Mouse (Mus musculus) midbrain, embryonic 15.5 days (tissue): ENCODE results near the gene 9130023H24Rik. TPM values are rescaled to one million over a fixed set of nuclear protein-coding genes. Genes with fewer than 3 reads are reported as not detected.

Source experiments
- ATAC-seq: fragments of 200-750 bp; cut with Nextera tagmentation; replicated peaks from 2 replicates; pipeline ENCODE4 v1.8.0; 2017; ENCODE audit warnings: moderate TSS enrichment
- H3K27ac ChIP-seq: fragments of 300-500 bp; sonication (generic); 2 replicates; pipeline ENCODE4 v1.5.1; 2015; ENCODE audit warnings: mild to moderate bottlenecking, inconsistent platforms
- H3K27me3 ChIP-seq: fragments of 300-500 bp; sonication (generic); replicated peaks from 2 replicates; pipeline ENCODE4 v1.6.1; 2015; ENCODE audit warnings: inconsistent platforms
- H3K36me3 ChIP-seq: fragments of 300-500 bp; sonication (generic); replicated peaks from 2 replicates; pipeline ENCODE4 v1.6.1; 2015; ENCODE audit warnings: inconsistent platforms
- H3K4me1 ChIP-seq: fragments of 300-500 bp; sonication (generic); 2 replicates; pipeline ENCODE4 v1.6.1; 2015; ENCODE audit warnings: inconsistent platforms
- H3K4me2 ChIP-seq: fragments of 300-500 bp; sonication (generic); 2 replicates; pipeline ENCODE4 v1.6.1; 2015; ENCODE audit warnings: inconsistent platforms, mild to moderate bottlenecking, moderate library complexity
- H3K4me3 ChIP-seq: fragments of 300-500 bp; sonication (generic); 2 replicates; pipeline ENCODE4 v1.5.1; 2015; ENCODE audit warnings: mild to moderate bottlenecking, inconsistent platforms
- H3K9ac ChIP-seq: fragments of 300-500 bp; sonication (generic); 2 replicates; pipeline ENCODE4 v1.6.1; 2015; ENCODE audit warnings: mild to moderate bottlenecking, inconsistent platforms
- H3K9me3 ChIP-seq: fragments of 300-500 bp; sonication (generic); 2 replicates; pipeline ENCODE4 v1.6.1; 2016; ENCODE audit warnings: inconsistent platforms
- WGBS: fragments of 180-500 bp; shearing (Covaris S2); methylation state at CpG from one replicate; pipeline ENCODE4 v1.1.7; 2015; ENCODE audit warnings: mixed read lengths; 5-methylcytosine and 5-hydroxymethylcytosine counted together
- polyA plus RNA-seq: library from polyadenylated mRNA; unstranded; fragments of >200 nt; fragmentation: Nextera tagmentation; extraction: Ambion mirVana; gene quantifications from 2 replicates; pipeline ENCODE4 v1.2.1, GENCODE M21; 2015

The 9130023H24Rik gene
- polyA plus RNA-seq, 1 experiment from 2014 or later = 8.5 TPM

DNA sequence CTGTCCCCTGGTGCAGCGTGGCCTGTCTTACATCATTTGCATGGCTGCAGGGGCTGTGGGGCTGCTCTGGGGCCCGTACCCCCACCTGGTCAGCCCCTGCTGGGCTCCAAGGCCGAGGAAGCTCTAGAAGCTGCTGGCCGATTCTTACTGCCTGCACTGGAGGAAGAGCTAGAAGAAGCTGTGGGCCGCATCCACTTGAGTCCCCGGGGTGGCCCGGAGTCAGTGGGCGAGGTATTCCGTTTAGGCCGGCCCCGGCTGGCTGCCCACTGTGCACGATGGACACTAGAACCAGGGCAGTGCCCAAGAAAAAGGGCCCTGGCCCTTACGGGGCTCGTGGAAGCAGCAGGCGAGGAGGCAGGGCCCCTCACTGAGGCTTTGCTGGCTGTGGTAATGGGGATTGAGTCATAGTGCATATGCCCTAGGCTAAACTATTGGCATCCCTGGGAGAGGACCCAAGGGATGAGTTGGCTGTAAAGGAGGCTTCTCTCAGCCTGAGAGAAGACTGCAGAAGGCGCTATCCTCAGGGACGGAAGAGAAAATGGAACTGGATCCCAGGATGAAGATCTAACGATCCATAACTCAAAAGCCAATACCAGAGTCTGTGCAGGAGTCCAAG is 6.7 kb upstream of the 9130023H24Rik start:
- Histone ChIP-seq H3K4me3 (no peak overlapping the region), H3K9ac (no peak overlapping the region)
- ATAC-seq = no peak

DNA sequence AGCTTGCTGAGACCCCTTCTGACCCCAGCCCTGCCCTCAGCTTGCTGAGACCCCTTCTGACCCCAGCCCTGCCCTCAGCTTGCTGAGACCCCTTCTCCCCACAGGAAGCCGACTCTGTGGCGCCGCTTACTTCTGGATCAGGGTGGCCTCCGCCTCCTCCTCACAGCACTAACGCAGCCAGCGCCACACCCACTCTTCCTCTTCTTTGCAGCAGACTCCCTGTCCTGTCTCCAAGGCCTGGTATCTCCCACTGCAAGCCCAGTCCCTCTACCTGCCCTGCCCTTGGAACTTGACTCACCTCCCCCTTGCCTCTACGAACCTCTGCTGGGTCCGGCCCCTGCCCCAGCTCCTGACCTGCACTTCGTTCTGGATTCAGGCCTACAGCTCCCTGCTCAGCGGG is 6.1 kb upstream of the 9130023H24Rik start:
- no peak overlapping the region for H3K4me2 ChIP-seq
- no peak for ATAC-seq
- 62% methylated on average over 10 of the region's 10 CpGs for WGBS
- no peaks in the 10 kb centered on the region for H3K27me3 ChIP-seq
- no peak overlapping the region for H3K9ac ChIP-seq
- H3K9me3 ChIP-seq = no peaks in the 10 kb centered on the region
- H3K4me1 ChIP-seq = peaks cover 31% of the 10 kb centered on the region
- no peak overlapping the region for H3K4me3 ChIP-seq
- no peak overlapping the region for H3K27ac ChIP-seq
- H3K36me3 ChIP-seq = peaks cover 4% of the 10 kb centered on the region; the same call in 1 of the 2 replicates

More for the DNA sequence above, 6.7 kb upstream of the 9130023H24Rik start:
- no peak overlapping the region for H3K4me2 ChIP-seq
- no peak overlapping the region for H3K27ac ChIP-seq
- peaks cover 4% of the 10 kb centered on the region; the same call in 1 of the 2 replicates for H3K36me3 ChIP-seq
- WGBS = 82% methylated on average over 18 of the region's 18 CpGs
- no peaks in the 10 kb centered on the region for H3K9me3 ChIP-seq
- no peaks in the 10 kb centered on the region for H3K27me3 ChIP-seq
- H3K4me1 ChIP-seq = peaks cover 25% of the 10 kb centered on the region

DNA sequence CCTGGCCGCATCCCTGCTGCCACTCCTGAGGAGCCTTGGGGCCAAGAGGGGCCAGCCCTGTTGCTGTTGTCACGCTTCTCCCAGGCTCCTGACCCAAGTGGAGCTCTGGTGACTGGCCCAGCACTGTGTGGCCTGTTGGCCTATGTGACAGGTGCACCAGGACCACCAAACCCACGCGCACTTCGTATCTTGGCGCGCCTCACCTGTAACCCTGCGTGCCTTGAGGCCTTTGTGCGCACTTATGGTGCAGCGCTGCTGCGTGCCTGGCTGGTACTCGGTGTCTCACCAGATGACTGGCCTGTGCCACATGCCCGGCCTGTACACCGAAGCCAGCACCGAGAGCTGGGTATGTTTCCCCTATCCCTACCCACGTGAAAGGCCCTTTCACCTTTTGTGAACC is 4.5 kb upstream of the 9130023H24Rik start:
- ATAC-seq = no peak
- Histone ChIP-seq H3K9ac (no peak overlapping the region), H3K9me3 (no peaks in the 10 kb centered on the region), H3K4me1 (peaks cover 33% of the 10 kb centered on the region), H3K36me3 (peaks cover 4% of the 10 kb centered on the region; the same call in 1 of the 2 replicates), H3K4me3 (no peak overlapping the region), H3K27me3 (no peaks in the 10 kb centered on the region), H3K4me2 (no peak overlapping the region), H3K27ac (no peak overlapping the region)
- 95% methylated on average over 16 of the region's 16 CpGs for WGBS

DNA sequence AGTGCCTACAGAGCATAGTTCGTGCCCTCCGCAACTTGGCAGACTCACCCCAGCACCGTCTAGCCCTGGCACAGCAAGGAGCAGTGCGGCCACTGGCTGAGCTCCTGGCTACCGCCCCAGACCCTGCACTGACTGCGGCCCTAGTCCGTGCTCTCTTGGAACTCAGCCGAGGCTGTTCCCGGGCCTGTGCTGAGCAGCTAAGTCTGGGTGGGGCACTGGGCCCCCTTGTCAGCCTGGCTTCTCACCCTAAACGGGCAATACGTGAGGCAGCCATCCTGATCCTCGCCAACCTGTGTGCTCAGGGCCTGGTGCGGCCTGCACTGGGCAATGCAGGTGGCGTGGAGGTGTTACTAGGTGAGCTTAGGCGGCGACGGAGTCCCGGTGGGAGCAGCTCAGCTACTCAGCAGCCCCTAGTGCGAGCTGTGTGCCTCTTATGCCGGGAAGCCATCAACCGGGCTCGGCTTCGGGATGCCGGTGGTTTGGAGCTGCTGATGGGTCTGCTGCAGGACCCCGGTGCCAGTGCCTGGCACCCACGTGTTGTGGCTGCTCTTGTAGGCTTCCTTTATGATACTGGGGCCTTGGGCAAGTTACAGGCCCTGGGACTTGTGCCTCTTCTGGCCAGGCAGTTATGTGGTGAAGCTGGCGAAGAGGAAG is 2.4 kb upstream of the 9130023H24Rik start:
- WGBS = 92% methylated on average over 27 of the region's 27 CpGs
- no peak for ATAC-seq
- Histone ChIP-seq H3K4me3 (no peak overlapping the region), H3K27me3 (no peaks in the 10 kb centered on the region), H3K4me1 (peaks cover 23% of the 10 kb centered on the region), H3K9ac (no peak overlapping the region), H3K4me2 (no peak overlapping the region), H3K36me3 (peaks cover 4% of the 10 kb centered on the region; the same call in 1 of the 2 replicates), H3K9me3 (no peaks in the 10 kb centered on the region), H3K27ac (no peak overlapping the region)

DNA sequence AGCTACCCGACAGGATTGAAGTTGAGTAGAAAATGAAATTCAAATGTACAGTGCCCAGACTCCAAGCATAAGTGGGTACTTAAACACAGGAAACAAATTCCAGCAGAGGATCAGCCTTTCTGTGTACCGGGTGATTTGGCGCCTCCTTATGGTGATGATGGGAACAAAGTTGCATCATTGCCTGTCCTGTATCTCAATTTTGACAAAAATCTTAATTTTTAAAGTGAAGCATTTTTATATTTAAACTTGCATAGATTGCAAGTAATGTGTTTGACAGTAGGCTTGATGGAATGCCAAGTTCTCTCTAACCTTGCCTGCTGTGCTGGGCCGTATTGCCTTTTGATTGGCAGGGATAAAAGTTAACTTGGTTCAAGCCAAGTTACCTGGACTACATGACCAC is 1.2 kb upstream of the 9130023H24Rik start:
- Histone ChIP-seq H3K27me3 (no peaks in the 10 kb centered on the region), H3K4me1 (peaks cover 23% of the 10 kb centered on the region), H3K27ac (peak overlapping the region; percentile 99; the same call in 1 of the 2 replicates), H3K4me3 (peak overlapping the region; percentile 69), H3K36me3 (peaks cover 4% of the 10 kb centered on the region; the same call in 1 of the 2 replicates), H3K9ac (no peak overlapping the region), H3K9me3 (no peaks in the 10 kb centered on the region), H3K4me2 (peak overlapping the region; percentile 93)
- 27% methylated on average over 4 of the region's 4 CpGs for WGBS
- no peak for ATAC-seq

DNA sequence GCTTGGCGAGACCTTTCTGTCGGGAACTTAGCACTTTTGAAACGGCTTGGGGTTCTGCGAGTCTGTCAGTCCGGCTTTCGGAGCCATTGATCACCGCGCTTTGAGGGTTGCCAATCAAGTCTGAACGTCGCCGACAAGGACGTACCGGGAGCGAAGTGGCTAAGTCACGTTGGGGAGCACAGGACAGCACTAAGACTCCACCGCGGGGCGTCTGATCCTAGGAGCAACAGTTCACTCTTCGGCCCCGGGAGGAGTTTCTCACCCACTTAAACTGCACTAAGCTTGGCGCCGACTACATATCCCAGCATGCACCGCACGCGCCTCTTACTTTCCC is 271 bp downstream of the 9130023H24Rik start:
- Histone ChIP-seq H3K4me3 (peak overlapping the region; percentile 69), H3K9me3 (no peaks in the 10 kb centered on the region), H3K4me1 (peaks cover 23% of the 10 kb centered on the region), H3K36me3 (peaks cover 2% of the 10 kb centered on the region; the same call in 1 of the 2 replicates), H3K9ac (peak overlapping the region; percentile 72), H3K27ac (peak overlapping the region; percentile 99), H3K27me3 (no peaks in the 10 kb centered on the region), H3K4me2 (peak overlapping the region; percentile 93)
- no peak for ATAC-seq
- WGBS = 0% methylated on average over 25 of the region's 25 CpGs

DNA sequence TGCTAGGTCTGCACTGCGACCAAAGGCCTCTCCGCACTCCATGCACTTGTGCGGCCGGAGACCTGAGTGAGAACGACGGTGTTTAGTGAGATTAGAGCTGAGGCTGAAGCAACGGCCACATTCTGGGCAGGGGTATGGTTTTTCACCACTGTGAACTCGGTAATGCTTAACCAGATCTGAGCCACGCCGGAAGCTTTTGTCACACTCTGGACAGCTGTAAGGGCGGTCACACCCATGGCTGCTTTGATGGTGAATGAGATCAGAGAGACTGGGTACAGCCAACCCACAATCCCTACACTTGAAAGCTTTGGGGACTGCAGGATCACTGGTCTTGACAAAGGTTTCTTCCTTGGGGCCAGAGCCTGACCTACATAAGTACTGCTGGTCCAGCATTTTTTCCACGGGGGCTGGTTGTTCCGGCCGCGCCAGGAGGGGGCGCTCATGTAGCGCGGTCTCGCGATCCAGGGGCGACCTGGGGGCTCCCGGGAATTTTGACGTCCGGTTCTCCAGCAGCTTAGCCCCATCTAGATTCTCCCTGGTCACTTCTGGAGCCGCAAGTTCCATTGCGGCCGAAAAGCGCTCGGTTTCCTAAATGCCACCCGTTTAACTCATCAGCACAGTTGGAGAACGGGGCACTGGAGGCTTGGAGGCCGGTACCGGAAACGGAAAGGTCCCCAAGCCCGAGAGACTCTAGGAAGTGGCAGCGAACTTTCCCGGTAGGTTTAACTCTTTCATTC is 807 bp downstream of the 9130023H24Rik start, which contains the start of gene Armc5:
Armc5 (plus strand) TSS at position 487 of the 737 bp plus-strand sequence.
- peaks cover 23% of the 10 kb centered on the region for H3K4me1 ChIP-seq
- H3K4me3 ChIP-seq = peak within 1 kb of the TSS; percentile 69
- peak; percentile 8; the same call in 1 of the 2 replicates for ATAC-seq
- 26% methylated on average over 37 of the region's 37 CpGs for WGBS
- peak within 1 kb of the TSS; percentile 72 for H3K9ac ChIP-seq
- peak within 1 kb of the TSS; percentile 93 for H3K4me2 ChIP-seq
- H3K36me3 ChIP-seq = no peaks in the 10 kb centered on the region; the same call in 1 of the 2 replicates
- peak within 1 kb of the TSS; percentile 99 for H3K27ac ChIP-seq
- H3K27me3 ChIP-seq = no peaks in the 10 kb centered on the region
- H3K9me3 ChIP-seq = no peaks in the 10 kb centered on the region

DNA sequence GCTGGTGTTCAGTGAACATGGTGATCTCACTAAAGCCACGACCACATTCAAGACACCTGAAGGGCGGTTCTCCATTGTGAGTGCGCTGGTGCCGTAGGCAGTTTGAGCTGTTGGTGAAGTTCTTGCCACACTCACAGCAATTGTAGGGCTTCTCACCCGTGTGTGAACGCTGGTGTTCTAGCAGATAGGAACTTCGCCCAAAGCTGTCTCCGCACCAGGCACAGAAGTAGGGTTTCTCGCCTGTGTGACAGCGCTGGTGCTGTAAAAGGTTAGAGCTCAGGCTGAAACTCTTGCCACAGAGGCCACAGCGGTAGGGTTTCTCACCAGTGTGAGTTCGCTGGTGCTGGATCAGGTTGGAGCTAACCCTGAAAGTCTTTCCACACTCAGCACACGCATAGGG is 1.4 kb downstream of the 9130023H24Rik start:
- 92% methylated on average over 13 of the region's 13 CpGs for WGBS

DNA sequence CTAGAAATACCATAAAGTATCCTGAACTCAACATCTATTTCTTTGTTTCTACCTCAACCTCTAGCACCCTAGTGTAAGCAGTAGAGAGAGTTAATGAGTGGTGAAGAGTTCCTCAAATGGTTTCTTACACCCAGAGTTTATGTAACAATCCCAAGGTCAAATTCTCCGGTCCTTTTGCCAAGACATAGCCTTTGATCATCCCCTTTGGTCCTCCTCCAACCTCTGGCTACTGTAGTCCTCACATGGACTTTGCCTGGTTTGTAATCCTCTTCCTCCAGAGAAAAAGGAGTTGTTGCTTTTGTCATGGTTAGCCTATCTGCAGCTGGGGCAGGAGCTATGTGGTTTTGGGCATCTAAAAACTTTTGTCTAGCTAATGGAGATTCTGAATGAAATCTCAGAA is 2.4 kb downstream of the 9130023H24Rik start:
- Histone ChIP-seq H3K27ac (no peak overlapping the region), H3K9ac (no peak overlapping the region)
- WGBS = 90% methylated on average over 1 of the region's 1 CpGs

More for the DNA sequence above, 1.4 kb downstream of the 9130023H24Rik start:
- Histone ChIP-seq H3K9ac (no peak overlapping the region), H3K36me3 (no peaks in the 10 kb centered on the region; the same call in 1 of the 2 replicates), H3K27ac (peak overlapping the region; percentile 99; the same call in 1 of the 2 replicates), H3K27me3 (no peaks in the 10 kb centered on the region), H3K4me1 (peaks cover 23% of the 10 kb centered on the region), H3K9me3 (no peaks in the 10 kb centered on the region), H3K4me3 (peak overlapping the region; percentile 69; the same call in 1 of the 2 replicates), H3K4me2 (no peak overlapping the region; the same call in 1 of the 2 replicates)
- no peak for ATAC-seq

DNA sequence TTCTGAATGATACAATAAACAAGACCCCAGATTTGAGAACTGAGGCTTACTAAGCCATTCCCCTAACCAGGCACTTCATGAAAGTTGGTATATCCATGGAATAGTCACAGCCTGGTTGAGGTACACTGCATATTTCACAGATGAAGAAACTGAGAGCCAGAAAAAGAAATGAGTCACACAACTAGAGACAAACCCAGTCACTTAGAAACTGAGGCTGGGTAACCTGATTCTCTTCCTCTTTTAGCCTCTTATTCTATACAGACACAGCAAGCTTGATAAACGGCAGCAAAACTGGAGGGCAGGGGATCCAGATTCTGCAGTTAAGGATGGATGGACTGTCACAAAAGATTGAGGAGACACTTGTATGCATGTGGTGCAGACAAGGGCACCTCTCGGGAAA is 3.0 kb downstream of the 9130023H24Rik start:
- Histone ChIP-seq H3K4me3 (no peak overlapping the region), H3K27me3 (no peaks in the 10 kb centered on the region), H3K9ac (no peak overlapping the region), H3K4me1 (peaks cover 19% of the 10 kb centered on the region), H3K27ac (no peak overlapping the region), H3K4me2 (no peak overlapping the region), H3K36me3 (no peaks in the 10 kb centered on the region), H3K9me3 (no peaks in the 10 kb centered on the region)
- 90% methylated on average over 2 of the region's 2 CpGs for whole genome bisulfite sequencing
- no peak for ATAC-seq

More for the DNA sequence above, 2.4 kb downstream of the 9130023H24Rik start:
- ATAC-seq = no peak
- Histone ChIP-seq H3K4me3 (no peak overlapping the region), H3K9me3 (no peaks in the 10 kb centered on the region), H3K4me1 (peaks cover 20% of the 10 kb centered on the region), H3K27me3 (no peaks in the 10 kb centered on the region), H3K36me3 (no peaks in the 10 kb centered on the region; the same call in 1 of the 2 replicates), H3K4me2 (no peak overlapping the region)

DNA sequence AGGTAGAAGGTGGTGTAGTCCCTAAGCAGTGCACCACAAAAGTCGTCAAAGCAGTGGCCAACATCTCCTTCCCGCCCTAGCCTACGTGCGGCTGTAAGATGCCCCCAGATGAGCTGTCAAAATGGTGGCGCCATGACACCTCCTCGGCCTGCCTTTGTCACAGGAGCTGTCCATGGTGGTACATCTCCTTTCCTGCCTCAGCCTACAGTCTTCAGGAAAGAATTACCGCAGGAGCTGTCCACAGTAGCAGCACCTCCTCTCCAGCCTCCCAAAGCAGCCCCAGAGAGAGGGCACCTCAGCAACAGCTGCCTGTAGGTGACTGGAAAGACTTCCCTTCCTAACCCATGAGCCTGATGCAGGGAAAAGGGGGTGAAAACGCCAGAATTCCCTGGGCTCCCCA is 6.1 kb downstream of the 9130023H24Rik start:
- Histone ChIP-seq H3K9ac (no peak overlapping the region), H3K4me1 (peaks cover 1% of the 10 kb centered on the region), H3K4me3 (no peak overlapping the region), H3K4me2 (no peak overlapping the region), H3K27ac (no peak overlapping the region), H3K9me3 (no peaks in the 10 kb centered on the region), H3K27me3 (no peaks in the 10 kb centered on the region), H3K36me3 (no peaks in the 10 kb centered on the region)
- WGBS = 50% methylated on average over 8 of the region's 8 CpGs
- ATAC-seq = no peak

DNA sequence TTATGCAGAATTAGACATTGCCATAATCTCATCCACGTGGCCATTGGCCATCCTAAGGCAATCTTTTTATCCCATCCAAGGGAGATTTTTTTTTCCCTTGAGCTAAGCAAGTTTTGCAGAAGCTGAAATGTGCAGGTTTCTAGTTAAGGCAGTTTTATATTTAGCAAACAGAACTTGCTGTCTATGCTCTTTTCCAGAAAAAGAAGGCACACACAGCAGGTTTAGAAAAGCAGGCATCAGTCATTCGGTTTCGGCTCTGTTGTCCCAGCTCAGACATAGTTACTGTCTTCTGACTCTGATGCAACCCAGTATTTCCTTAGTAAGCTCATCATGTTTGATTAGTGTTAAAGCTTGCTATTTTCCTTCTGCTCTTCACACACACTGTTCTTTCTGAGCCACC is 16.9 kb downstream of the 9130023H24Rik start:
- no peak for ATAC-seq
- Histone ChIP-seq H3K36me3 (no peaks in the 10 kb centered on the region), H3K9ac (no peak overlapping the region), H3K27me3 (no peaks in the 10 kb centered on the region), H3K9me3 (no peaks in the 10 kb centered on the region), H3K4me3 (no peak overlapping the region), H3K4me1 (no peaks in the 10 kb centered on the region), H3K27ac (no peak overlapping the region), H3K4me2 (no peak overlapping the region)
- 88% methylated on average over 3 of the region's 3 CpGs for WGBS
